Mouse (Mus musculus) cerebellum, postnatal 25 days (tissue): ENCODE data around the gene Tmem234.

Source experiments
- DNase-seq, 2 experiments: peaks; one replicate each; pipeline ENCODE4 v3.0.0; 2021; ENCODE audit warnings: mixed read lengths in 2 of 2

Tmem234 gene

GRCm38 (mm10) chr4:129622803-129623535, 22.5 kb downstream of the Tmem234 start:
- peak; percentile 56 to 64 for DNase-seq

- DNase-seq, result peak; percentile 64 to 74
Observed at GRCm38 (mm10) chr4:129623681-129624091, 23.2 kb downstream of the Tmem234 start, which contains the start of gene Ccdc28b. Gene Ccdc28b (minus strand): TSS chr4:129623947.

GRCm38 (mm10) chr4:129624281-129625028, 24.0 kb downstream of the Tmem234 start:
- peak; percentile 88 to 91 for DNase-seq

GRCm38 (mm10) chr4:129625029-129625370, 24.5 kb downstream of the Tmem234 start:
- peak; percentile 74 to 77 for DNase-seq

GRCm38 (mm10) chr4:129625496-129625895, 25.0 kb downstream of the Tmem234 start:
- DNase-seq, result no peak

GRCm38 (mm10) chr4:129626035-129626434, 25.6 kb downstream of the Tmem234 start:
- DNase-seq, result no peak

GRCm38 (mm10) chr4:129630944-129631343, 30.5 kb downstream of the Tmem234 start:
- DNase-seq, result peak; percentile 48 to 71

GRCm38 (mm10) chr4:129631867-129632266, 31.4 kb downstream of the Tmem234 start:
- DNase-seq, result no peak

- no peak for DNase-seq
Observed at GRCm38 (mm10) chr4:129633852-129634251, 33.4 kb downstream of the Tmem234 start.

GRCm38 (mm10) chr4:129639221-129639620, 38.8 kb downstream of the Tmem234 start:
- DNase-seq, result no peak

- DNase-seq, result peak; percentile 72 to 74
Observed at GRCm38 (mm10) chr4:129640101-129640637, 39.7 kb downstream of the Tmem234 start.

GRCm38 (mm10) chr4:129640638-129641467, 40.4 kb downstream of the Tmem234 start, which contains the start of gene Txlna:
Gene Txlna (minus strand): TSS chr4:129641065.
- peak; percentile 98 to 99 for DNase-seq

- DNase-seq, result no peak
Observed at GRCm38 (mm10) chr4:129641756-129642155, 41.3 kb downstream of the Tmem234 start.

GRCm38 (mm10) chr4:129645204-129645603, 44.7 kb downstream of the Tmem234 start:
- DNase-seq, result no peak

- DNase-seq, result no peak
Observed at GRCm38 (mm10) chr4:129648656-129649055, 48.2 kb downstream of the Tmem234 start.

GRCm38 (mm10) chr4:129650359-129650758, 49.9 kb downstream of the Tmem234 start:
- no peak for DNase-seq

- no peak for DNase-seq
Observed at GRCm38 (mm10) chr4:129654770-129655169, 54.3 kb downstream of the Tmem234 start.

GRCm38 (mm10) chr4:129661584-129661983, 61.1 kb downstream of the Tmem234 start:
- DNase-seq, result no peak

- DNase-seq, result no peak
Observed at GRCm38 (mm10) chr4:129662255-129662813, 61.9 kb downstream of the Tmem234 start.

GRCm38 (mm10) chr4:129671491-129672082, 71.1 kb downstream of the Tmem234 start:
- DNase-seq, result peak; percentile 34 to 63

- DNase-seq, result peak; percentile 97
Observed at GRCm38 (mm10) chr4:129672083-129672877, 71.8 kb downstream of the Tmem234 start, which contains the start of gene Kpna6. Gene Kpna6 (minus strand): TSS chr4:129672767.
